In the genomic region with DNA sequence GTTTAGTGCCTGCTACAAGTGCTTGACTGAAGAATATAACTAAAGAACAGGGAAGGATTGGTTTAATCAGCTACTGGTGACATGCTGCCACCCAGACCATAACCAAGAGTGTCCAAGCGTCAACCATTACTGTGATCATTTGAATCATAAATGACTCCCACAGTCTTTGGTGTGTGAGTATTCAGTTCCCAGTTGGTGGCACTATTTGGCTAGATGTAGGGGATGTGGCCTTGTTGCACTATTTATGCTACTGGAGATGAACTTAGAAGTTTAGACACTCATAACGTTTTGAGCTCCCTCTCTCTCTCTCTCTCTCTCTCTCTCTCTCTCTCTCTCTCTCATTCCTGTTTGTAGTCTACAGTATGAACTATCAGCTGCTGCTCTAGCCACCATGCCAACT, we compare ENCODE assay signal across 28 mouse cellular contexts.
"Had no signal": no experiment of that assay in that cellular context is flagged by ENCODE, and none has a peak within 500 bp of the region (broad histone marks: within the 10 kb centered on the region; RNA-seq: fewer than 3 reads in every experiment).

No protein-coding gene starts in this region.

- DNase-seq: gastrocnemius, postnatal 14 days; gastrocnemius, postnatal 36 days; heart, adult 11 months; heart, adult 2 months; heart, postnatal 14 days; heart, postnatal 36 days; kidney, adult 11 months; kidney, adult 2 months; kidney, adult 9 months; kidney, postnatal 14 days; kidney, postnatal 36 days; layer of hippocampus, adult 9-11 months; layer of hippocampus, postnatal 36 days; liver had no signal

- H3K36me3 ChIP-seq: heart, embryonic 13.5 days; heart, embryonic 15.5 days; hindbrain, embryonic 13.5 days; hindbrain, embryonic 15.5 days; kidney, embryonic 15.5 days; limb, embryonic 10.5 days; limb, embryonic 12.5 days; liver, embryonic 12.5 days had no signal

- H3K4me3 ChIP-seq: heart, adult 2 months; heart, embryonic 13.5 days; heart, embryonic 15.5 days; hindbrain, embryonic 13.5 days; hindbrain, embryonic 15.5 days; kidney, embryonic 15.5 days; left cerebral cortex, adult 2 months; limb, embryonic 10.5 days; limb, embryonic 12.5 days; liver, embryonic 12.5 days had no signal

- H3K27me3 ChIP-seq: heart, embryonic 13.5 days; heart, embryonic 15.5 days; hindbrain, embryonic 13.5 days; hindbrain, embryonic 15.5 days; kidney, embryonic 15.5 days; limb, embryonic 12.5 days; liver, embryonic 12.5 days had no signal

- ATAC-seq: hindbrain, postnatal 0 days; intestine, embryonic 16.5 days; liver, embryonic 12.5 days had no signal

- H3K9ac ChIP-seq: heart, embryonic 13.5 days; heart, embryonic 15.5 days; hindbrain, embryonic 13.5 days; hindbrain, embryonic 15.5 days; kidney, embryonic 15.5 days; limb, embryonic 12.5 days; liver, embryonic 12.5 days; liver, embryonic 14.5 days had no signal

- H3K27ac ChIP-seq: heart, adult 2 months; heart, embryonic 13.5 days; heart, embryonic 15.5 days; hindbrain, embryonic 13.5 days; hindbrain, embryonic 15.5 days; hindbrain, postnatal 0 days; kidney, embryonic 15.5 days; kidney, postnatal 0 days; left cerebral cortex, adult 2 months; limb, embryonic 10.5 days; limb, embryonic 12.5 days; liver, embryonic 12.5 days; liver, embryonic 14.5 days had no signal

- H3K4me1 ChIP-seq: heart, embryonic 13.5 days; heart, embryonic 15.5 days; hindbrain, embryonic 13.5 days; hindbrain, embryonic 15.5 days; kidney, embryonic 15.5 days; limb, embryonic 10.5 days; limb, embryonic 12.5 days; liver, embryonic 12.5 days had no signal

- H3K4me2 ChIP-seq: heart, embryonic 11.5 days; heart, embryonic 13.5 days; heart, embryonic 15.5 days; hindbrain, embryonic 13.5 days; hindbrain, embryonic 15.5 days; kidney, embryonic 15.5 days; limb, embryonic 12.5 days; liver, embryonic 12.5 days had no signal

- H3K9me3 ChIP-seq: heart, embryonic 13.5 days; heart, embryonic 15.5 days; hindbrain, embryonic 13.5 days; hindbrain, embryonic 15.5 days; kidney, embryonic 15.5 days; limb, embryonic 10.5 days; limb, embryonic 12.5 days; liver, embryonic 12.5 days had no signal
